Mouse (Mus musculus): ENCODE results near the gene Glb1l2.

Gene Glb1l2

DNA sequence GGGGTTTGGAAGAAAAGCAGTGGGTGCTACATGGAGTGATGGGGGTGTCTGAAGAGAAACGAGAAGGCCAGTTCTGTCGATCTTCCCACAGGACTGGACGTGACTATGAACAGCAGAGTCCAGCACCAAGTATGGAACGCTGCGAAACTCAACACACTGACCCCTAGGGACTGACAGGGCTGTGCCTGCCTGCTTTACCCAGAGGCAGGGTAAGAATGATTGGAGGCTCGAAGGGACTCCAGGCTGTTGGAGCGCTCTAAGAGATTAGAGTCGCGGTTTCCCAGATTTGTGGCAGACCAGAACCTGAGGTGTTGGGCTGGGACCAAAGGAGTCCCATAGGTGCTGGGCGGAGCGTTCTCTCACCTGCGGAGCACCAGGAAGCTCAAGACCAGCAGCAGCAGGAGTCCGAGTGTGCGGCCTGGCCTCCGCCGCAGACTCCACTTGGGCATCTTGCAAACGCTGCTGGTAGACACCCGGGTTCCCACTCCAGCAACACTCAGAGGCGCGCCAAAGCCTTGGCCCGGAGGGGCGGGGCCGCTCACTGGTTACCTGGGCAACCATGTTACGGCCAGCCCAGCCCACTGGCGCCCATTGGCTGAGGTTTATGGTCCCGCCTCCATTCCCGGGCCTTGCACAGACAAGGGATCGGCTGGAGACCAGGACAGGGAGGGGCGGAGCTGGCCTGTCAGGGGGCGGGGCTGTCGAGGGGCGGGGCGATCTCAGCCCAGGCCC, at the start of gene Glb1l2:
TSS of gene Glb1l2 (minus strand) at position 534 of the 732 bp plus-strand sequence.
- DNase-seq = peak; percentile 98

DNA sequence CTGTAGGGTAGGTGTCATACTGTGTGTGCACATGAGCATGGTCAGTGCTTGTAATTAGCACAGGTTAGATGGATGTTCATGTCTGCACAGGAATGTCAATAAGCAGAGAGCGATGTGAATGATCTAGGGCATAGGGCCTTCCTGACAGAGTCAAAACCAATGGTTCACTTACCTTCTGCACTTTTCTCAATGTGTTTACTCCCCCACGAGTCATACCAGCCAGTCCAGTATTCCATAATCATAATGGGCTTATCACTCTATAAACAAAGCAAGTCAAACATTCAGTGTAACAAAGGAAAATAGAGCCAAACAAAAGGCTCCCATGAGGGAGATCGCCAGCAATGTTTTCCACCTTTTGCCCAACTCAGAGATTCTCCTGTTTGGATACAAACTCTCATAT, 24.8 kb upstream of the Glb1l2 start:
- no peak for DNase-seq

DNA sequence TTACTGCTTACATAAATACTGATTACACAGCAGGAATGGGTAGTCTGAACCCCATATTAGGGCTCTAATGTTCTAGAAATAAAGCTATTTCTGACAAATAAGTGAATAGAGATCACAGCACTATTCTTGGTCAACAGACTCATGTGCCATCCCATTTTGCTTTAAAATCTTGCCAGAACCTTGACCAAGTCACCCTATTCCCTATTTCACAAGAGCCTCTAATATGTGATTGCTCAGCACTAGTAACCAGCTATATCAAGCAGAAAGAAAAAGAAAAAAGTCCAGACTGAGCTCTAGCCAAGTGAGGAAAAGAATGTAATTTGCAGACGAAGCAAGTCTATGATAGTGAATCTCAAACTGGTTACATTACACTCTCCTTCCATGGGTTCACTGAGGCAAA, 13.7 kb upstream of the Glb1l2 start:
- DNase-seq = peak; percentile 22

DNA sequence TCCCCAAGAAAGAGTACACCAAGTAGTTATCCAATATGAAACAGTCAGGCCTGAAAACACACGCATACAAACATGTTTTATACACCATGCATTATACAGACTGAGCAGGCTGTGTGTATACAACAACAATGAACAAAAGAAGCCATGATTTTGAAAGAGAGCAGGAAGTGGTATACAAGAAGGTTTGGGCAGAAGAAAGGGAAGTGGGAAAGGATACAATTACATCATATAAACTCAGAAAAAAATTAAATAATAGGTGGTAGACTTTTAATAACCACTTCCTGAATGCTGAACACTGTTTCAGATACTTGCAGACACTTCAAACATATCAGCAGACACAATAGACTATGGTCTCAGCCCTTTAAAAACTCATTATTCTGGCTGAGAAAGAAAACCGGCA, 2.5 kb upstream of the Glb1l2 start:
- no peak for DNase-seq

DNA sequence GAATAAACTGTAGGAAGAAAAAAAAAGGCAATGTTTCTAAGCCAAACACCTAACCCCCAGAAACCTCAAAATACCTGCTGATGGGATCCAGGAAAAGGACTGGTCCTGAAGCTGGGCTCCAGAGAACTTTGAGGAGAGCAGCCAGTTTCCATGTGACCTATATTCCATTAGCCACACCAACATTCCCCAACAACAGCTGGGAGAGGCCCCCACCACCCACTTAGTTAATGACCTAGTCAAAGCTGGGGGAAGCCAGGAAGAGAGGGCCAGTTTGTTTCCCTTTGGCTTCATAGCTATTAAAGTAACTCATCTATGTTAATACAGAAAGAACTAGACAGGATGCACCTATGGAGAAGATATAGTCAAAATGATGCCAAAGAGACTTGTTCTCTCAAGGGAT, 1.9 kb downstream of the Glb1l2 start:
- no peak for DNase-seq

DNA sequence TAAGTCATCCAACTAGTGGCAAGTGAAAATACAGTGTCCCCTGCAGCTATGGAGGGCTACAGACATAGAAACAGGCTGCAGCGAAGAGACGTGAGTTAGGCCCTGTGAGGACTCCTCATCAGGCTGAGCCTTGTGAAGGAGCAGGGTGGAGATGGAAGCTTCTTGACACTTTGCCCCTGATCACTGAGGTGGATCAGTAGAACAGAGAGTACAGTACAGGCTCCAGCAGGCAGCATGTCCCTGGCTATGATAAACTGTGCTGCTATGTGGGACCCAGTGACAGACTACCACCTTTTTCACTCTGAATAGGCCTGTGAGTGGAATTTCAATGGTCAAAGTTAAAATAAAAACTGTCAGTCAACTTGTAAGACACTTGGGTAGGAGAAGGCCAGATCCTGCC, 5.9 kb downstream of the Glb1l2 start:
- peak; percentile 93 for DNase-seq

DNA sequence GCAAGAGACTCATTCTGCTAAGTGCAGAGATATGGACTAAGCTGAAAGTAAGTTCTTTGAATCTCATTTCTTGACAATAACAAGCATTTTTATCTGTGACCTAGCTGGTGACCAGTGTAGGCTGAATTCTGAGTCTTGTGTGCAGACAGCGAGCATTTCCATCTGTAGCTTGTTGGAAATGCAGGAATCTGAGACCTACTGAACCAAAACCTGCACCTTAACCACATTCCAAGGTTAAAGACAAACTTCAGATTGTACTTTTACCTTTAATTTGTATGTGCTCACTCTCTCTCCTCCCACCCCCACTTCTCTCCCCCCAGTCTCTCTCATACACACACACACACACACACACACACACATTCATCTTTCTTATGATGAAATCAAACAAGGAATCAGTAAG, 7.5 kb downstream of the Glb1l2 start:
- peak; percentile 79 for DNase-seq

DNA sequence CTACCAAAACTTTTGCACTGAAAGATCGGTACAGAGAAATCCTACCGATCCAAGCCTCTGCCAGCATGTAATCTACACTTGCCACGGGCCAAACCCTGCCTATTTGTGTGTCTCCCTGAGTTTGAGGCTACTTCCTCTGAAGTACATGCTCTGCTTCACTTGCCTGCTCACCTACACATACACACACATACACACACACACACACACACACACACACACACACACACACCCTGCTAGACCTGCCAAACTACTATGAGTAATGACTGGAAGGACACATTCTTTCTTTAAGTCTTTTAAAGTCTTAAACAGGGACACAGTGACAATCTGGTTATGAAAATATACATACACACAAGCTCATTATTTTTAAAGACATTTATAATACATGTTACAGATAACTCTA, 8.1 kb downstream of the Glb1l2 start:
- DNase-seq = peak; percentile 36

DNA sequence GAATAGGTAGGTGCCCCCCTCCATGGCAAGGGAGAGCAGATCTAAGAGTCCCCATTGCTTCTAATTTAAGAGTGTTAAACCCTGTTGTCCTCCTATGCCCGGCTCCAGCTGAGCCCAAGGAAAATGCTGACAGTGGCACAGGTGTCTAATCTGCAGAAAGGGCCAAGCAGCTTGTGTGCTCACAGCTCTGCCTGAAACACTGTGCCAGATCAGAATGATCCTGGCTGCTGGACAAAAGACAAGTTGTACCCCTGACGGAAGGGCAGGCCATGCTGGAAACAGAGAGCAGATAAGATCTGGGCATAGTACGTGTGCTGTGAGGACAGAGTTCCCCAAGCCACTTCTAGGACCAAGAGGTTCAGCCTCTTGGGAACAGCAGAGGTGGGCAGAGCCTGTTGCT, 13.4 kb downstream of the Glb1l2 start:
- DNase-seq = no peak

DNA sequence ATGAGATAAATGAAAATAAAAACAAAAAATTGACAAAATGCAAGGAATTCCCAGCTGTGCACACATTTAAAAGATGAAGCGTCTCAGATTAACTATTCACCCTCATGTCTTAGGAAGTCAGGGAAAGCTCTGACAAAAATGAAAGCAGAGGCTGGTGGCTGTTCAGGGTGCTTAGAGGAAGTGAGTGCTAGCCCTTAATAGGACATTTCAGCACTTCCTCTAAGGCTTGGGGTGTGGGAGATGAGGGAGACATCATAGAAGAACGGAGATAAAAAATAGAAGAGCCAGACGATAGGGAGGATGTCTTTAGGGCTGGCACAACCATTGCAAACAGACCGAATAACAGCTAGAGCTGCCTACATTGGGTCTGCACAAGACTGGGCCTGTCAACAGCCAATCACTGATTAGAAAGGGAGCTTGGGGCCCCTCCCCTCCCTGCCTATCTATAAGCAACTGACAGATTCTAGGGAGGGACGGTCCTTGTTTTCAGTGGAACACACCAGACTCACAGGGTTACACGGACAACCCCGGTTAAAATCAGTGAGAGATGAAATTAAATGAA, 22.8 kb downstream of the Glb1l2 start:
- no peak for DNase-seq

DNA sequence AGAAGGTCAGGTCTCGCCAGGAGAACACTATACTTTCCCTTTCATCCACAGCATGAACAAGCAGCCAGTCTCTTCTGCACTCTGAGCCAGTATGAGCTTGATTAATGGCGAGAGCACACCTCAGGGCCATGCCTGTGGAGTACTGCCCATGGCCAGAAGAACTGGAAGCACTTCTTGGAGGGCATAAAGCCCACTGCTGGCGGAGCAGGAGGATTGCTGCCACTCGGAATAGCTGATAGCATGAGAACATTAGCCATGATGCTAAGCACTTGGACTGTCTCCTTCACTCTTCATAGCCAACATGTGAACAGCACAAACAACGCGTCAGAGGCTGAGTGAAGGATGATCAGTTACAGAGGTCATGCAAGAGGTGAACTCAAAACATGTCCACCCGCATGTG, 27.8 kb downstream of the Glb1l2 start:
- peak; percentile 41 for DNase-seq

DNA sequence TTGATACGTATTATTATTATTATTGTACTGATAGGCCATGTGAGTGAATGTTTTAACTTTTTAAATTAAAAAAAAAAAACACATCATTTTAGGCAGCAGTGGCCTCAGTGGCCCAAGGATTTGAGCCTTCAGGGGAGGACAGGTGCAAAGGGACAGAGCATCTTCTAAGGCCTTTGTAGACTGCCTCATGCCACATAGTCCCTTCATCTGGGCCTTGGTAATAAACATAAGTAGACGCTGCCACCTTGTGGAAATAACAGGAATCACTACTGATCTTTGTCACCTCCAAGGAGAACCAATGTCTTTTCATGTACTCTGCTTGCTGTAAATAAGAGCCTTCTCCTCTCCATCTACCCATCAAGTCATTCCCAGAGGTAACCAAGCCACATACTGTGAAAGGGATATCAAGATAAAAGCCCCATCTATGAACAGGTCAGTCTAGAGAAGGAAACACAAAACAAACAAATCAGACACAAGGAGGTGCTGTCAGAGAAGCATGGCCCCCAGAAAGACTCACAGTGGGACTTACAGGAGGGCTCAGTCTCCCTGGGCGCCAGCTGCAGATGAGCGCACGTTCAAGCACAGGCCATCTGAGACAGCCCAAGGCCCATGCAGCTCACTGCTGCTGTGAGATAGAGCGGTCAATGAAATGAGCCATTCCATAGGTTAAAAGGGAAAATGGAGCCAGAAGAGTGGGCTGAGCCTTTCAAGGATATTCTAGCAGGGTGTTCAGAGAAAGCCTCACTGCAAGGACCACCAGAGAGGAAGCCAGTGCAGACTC, 30.0 kb downstream of the Glb1l2 start:
- DNase-seq = peak; percentile 70

DNA sequence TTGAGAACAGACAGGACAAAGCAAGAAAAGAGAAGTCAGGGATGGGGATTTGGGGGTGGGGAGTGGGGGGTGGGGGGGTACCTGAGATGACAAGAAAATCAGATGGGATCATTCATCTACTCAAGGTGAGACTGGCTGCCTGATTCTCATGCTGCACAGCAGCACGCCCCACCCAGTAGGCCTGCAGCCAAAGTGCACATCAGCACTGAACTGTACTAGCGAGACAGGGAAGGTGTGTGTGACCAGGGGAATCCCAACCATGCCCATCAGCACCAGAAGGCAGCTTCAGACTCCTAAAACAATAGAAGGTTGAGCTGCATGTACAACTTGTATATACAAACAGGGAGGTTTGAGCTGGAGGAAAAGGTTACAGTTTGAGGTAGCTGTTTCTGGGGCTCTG, 30.6 kb downstream of the Glb1l2 start:
- DNase-seq = no peak

DNA sequence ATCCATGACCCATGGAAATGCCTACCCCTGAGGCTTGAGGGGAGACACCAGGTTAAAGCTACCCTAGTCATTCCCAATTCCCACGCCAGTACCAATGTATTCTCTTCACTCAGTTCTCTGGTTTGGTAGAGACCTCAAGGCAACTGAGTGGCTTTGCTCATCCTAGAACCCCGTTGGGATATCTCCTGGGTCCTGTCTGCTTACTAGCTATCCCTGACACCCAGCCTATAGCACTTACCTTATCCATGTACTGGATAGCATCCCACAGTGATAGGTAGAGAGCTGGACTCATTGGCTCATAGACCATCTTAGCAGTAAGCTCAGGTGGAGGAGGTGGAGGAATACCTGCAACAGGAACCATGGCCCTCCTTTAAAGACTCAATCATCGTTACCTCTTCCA, 38.1 kb downstream of the Glb1l2 start:
- no peak for DNase-seq

DNA sequence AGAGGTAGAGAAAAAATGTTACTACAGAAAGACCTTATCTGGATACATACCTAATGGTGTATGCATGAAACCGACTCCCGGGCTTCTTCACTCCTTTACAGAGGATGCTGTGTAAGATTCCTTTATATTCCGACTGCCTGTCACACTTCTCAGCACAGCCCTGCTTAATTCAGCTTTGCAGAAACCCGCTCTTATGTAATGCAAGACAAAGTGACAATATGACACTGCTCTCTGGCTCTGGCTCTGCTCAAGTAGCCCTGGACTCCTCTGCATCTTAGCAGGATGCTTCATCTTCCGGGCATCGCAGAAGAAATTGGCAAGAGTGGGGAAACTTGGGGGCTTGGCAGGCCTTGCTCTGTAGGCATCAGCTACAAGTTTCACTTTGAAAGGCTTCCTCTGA, 43.8 kb downstream of the Glb1l2 start:
- no peak for DNase-seq

DNA sequence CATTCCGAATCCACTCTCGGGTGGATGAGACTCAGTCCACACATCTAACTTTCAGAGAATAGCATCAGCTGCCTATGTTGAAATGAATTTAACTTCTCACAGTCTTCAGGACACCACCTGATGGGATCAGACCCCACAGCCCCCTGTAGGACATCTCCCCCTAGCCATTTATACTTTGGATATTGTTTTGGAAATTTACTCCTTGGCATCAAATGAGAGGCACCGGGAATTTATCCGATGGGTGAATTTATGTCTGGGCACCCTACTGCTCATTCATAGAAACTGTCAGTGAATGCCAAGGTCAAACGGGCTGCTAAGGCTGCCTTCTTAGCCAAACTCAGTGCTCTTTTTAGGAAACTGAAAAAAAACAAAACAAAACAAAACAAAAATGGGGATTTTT, 45.7 kb downstream of the Glb1l2 start:
- no peak for DNase-seq

DNA sequence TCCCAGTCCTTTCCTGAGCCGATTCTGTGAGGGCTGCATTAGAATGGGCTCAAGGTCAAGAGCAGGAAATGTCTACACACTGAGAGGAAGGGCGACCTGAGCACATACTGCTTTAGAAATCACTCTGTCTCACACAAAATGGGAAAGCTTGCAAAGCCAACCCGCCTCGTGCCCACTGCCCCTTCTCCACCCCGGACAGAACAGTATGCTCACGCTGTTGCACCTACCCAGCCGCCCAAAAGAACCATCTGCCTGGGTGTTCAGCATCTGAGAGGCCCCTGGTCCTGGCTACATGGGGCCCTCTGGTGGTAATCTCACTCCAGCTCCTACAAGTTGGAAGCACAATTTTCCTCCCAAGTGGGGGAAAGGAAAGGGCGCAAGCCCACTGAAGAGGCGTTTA, 46.2 kb downstream of the Glb1l2 start:
- peak; percentile 50 for DNase-seq

DNA sequence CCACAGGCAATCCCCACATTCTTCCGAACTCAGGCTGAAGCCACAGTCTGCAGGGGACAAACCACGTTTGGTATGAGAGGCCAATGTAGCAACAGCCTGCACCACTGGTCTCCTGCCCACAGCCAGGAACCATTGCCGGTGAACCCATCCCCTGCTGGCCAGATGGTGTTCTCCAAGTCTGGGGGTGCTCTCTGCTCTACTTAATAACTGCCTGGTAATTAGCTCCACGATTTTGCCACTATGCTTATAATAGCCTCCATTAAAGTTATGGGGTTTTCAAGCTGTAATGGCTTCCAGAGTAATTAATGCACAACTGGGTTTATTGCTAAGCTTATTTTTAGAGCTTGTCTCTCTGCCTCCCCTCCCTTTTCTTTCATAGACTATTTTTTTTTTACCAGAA, 57.4 kb downstream of the Glb1l2 start:
- DNase-seq = no peak

DNA sequence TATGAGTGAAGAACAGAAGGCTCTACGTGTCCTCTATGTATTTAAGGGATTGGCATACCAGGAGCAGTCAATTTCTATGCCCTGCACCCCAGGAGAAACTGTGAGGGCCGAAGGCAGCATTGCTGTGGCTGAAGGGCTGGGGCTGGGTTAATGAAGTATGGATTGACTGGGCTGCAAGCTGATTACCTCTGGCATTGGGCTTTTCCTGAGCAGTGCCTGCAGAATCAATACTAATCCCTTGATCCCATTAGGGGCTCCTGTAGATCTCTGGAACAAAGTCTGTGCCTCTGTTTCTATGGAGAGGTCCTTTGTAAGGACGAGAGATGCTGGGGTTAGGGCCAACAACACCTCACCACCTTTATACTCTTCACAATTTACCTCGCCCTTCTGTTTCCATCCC, 59.1 kb downstream of the Glb1l2 start:
- no peak for DNase-seq

DNA sequence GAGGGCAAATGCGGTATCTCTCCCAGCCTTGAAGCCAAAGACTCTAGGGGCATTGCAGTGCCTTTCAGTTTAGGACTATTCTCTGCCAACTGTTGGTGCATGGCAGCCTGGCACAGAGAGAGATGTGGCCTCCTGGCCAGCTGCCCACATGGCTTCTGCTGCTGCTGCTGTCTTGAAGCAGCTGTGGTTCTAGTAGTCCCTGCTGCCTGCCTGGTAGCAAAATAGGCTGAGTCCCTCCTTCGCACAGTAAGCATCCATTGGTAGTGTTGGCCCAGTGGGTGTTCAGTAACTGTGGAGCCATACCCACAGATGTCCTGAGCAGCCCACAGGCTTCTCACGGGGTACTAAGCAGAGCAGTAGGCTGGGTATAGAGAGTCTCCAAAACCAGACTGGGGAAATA, 63.5 kb downstream of the Glb1l2 start:
- no peak for DNase-seq

DNA sequence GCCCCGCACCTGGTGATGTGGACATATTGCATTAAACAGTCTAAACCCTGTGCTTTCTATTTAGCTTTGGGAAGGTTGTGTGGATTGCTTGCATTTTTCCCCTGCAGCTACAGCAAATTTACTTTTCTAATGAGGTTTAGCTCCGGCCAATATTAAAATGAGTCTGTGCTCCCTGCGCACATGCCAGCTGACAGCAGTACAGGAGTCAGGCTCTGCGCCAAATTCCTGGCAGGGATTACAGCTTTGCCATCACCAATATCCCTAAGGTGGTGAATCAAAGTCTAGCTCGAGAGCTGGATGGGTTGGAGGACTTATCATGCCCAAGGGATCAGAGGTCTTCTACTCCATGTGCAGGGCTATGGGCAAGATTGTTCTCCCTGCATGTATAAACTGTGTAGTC, 69.2 kb downstream of the Glb1l2 start:
- no peak for DNase-seq

DNA sequence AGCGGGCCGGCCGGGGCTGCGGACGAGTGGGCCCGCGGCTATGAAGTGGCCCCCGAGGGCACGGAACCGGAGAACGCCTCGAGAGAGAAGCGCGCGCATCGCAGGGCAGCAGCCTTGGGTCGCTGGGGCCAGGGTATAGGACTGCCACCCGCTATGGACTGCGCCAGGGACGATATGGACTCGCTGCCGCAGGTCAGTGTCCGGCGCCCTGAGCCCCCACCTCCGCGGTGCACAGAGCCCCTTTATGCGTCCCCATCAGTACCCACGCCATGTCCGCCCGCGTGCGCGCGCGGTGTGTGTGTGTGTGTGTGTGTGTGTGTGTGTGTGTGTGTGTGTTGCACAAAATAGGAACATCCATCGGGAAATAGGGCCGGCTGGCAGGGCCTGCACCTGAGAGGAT, 72.3 kb downstream of the Glb1l2 start:
- DNase-seq = no peak

DNA sequence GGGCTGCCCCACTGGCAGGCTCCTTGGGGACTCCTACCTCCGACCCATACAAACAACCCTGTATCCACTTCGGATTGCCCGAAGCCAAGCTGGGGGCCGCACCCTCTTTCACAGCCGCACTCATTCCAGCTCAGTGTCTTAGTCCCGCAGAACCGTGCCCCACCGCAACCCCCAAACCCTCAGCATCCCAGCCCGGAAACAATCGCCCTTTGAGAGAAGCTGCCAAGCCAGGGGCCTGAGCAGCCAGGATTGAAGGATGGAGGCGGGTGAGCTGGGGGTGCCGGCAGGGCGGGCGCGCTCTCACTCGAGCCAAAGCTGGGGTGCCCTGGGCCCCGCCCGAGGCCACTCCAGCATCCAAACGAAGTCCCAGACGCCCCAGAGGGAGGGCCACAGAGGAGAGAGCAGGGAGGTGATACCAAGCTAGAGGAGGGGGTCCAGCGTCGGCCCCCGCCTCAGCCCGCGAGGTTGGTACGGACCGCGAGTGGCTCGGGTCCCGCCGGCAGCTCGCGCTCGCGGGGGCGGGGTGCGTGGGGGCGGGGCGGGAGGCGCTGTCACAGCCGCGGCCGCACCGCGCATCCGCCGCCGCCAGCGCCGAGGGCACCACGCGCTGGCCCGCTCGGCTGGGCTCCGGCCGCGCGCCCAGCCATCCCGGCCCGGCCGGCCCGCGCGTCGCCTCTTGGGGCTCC, 72.9 kb downstream of the Glb1l2 start, which contains the start of gene B3gat1:
TSS of gene B3gat1 (plus strand) at position 523 of the 686 bp plus-strand sequence.
- DNase-seq = no peak

DNA sequence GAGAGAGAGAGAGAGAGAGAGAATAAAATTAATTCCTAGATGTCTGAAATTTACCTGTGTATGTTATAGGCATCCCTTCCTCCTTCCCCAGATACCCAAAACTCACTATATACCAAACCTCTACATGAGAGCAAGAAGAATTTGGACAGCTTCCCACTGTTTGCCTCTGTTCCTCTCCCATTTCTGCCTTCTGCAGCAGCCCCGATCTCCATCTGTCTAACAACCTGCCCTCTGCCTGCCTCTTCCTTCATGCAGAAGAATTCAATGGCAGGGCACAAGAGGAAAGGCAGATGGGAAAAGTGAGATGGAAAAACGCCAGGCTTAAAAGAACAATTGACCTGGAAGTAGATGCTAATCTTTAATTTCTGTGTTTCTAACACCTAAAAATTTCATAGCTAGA, 77.7 kb downstream of the Glb1l2 start:
- DNase-seq = no peak

Measured in kidney, adult 9 months (tissue).